Mouse (Mus musculus): ENCODE data around the gene Gm49342.
A peak's percentile ranks its signal among the peaks of the same experiment; 100 is the strongest.
"Not testable (repeated sequence)": the region's sequence is repeated elsewhere in the genome, so short reads cannot be mapped to it uniquely, and the experiment has no call there.

Gene Gm49342

DNA sequence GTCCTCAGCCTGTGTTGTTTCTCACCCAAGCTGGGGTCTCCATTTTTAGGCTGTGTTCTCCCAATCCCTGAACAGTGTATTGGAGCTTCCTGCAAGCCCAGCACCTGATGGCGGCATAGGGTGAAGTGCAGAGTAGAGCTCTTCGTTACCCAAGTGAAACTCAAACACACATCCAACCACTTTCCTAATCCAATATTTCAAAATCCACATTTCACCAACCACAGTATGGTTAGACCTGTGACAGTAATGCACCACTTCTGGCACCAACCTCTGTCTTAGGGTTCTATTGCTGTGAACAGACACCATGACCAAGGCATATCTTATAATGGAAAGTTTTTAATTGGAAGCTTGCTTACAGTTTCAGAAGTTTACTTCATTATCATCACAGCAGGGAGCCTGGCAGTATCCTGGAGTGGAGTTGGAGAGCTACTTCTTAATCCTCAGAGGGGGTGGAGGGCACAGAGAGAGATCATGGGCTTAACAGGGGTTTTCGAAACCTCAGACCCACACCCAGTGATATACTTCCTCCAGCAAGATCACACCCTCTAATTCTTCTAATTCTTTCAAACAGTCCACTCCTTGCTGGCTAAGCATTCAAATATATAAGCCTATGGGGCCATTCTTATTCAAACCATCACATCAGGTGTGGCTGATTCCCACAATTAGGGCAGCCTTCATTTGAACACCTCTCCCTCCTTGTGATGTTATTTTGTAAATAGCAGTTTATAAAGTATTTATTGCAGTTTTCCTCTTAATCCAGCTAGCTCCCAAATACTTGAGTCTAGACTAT lies 6.0 kb upstream of the Gm49342 start:
- DNase-seq: no peak

DNA sequence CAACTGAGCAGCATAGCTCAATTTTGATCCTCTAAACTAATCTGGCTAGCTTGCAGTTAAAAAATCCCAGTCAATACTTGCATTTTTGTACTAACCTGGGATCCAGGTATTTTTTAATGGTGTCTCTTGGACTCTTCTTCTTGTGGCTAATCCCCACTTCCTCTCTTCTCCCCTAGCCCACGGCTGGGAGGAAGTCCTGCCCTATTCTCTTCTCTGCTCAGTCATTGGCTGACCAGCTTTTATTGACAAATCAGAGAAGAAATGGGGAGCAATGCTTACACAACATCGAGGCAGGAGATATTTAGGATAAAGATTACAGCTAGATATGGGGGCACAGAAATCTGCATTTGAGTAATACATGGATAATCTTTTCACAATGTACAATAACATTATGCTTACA lies 5.4 kb upstream of the Gm49342 start:
- DNase-seq: no peak

DNA sequence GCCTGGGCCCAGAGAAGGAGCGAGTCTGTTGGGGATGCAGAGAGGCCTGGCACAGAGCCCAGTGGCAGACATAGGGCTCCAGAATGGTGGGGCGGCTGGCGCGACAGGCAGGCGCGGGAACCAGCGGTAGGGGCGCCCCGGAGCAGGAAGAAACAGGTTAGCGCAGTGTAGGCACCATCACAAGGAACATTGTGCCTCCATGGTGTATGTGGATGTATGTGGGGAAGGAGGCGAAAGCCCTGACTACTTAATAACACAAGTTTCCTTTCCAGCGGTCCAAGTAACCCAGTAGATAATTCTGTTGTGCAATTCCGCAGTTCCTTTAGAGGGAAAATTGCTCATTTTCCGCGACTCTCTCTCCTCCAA lies 334 bp downstream of the Gm49342 start:
- not testable (repeated sequence) for DNase-seq

DNA sequence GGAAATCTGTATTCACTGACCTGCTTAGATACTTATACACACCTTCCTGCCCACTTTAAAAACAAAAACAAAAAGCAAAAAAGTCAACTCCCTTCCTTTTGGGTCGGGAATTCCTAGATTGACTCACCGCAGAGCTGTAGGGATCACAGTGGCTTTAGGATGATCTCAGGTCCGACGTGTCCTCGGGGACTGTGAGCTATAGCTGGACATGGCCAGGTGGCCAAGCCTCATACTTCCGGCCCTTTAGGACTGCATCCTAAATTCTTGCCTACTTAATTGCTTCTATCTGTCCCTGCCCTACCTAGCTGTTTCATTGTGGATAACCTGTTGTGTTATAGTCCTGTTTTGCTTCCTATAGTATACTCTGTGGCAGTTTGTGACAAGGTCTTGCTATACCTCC lies 764 bp downstream of the Gm49342 start:
- not testable (repeated sequence) for DNase-seq

DNA sequence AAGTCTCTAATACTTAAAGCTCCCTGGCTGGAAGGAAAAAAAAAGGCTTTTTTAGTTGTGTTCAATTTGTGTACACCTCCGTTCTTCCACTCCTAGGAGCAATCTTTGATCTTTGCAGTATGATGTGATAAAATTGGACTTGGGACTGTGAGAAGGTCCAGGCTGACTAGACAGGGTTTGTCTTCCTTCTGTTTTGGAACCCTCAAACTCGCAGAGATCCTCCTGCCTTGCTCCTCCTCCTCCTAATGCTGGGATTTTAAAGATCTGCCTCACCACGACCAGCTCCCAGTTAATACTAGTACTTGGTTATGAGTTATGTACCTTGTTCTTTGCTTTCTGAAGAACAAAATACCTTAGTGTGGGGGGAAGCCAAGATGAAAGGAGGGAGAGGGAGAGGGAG lies 1.2 kb downstream of the Gm49342 start:
- not testable (repeated sequence) for DNase-seq

DNA sequence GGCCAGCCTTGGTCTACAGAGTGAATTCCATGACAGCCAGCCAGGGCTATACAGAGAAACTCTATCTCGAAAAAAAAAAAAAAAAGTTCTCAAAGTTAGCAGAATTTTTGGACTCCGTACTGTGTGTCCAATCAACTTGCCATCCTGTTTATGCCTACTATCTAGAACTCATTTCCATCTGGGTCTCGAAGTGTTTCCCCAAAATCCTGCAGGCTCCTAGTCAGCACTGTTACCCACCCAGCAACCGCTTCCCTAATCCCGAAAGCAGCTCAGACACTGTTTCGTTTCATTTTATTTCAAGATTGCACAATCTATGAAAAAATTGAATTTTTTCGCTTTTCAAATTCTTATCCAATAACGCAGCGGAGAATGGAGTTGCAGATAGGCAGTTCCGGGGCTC lies 11.2 kb downstream of the Gm49342 start:
- DNase-seq: no peak

DNA sequence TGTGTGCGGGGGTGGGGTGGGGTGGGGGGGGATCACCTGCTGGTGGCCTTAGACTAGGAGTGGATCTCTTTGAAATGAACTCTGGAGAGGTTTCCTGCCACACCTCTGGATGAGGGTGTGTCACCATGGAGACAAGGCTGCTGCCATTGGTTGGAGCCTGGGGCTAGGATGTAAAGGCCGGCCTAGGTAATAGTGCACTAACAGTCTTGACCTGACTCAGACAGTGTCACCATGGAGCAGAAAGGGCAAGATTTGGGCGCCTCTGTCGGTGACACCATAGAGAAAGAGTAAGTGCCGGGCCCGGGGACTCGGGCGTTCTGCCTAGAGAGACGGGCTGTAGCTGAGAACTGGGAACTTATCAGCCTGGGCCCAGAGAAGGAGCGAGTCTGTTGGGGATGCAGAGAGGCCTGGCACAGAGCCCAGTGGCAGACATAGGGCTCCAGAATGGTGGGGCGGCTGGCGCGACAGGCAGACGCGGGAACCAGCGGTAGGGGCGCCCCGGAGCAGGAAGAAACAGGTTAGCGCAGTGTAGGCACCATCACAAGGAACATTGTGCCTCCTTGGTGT lies 11.7 kb downstream of the Gm49342 start, which contains the start of gene Pnp2:
Gene Pnp2, plus strand, starts transcription at position 51 of the 567 bp plus-strand sequence.
- DNase-seq: peak; percentile 55

DNA sequence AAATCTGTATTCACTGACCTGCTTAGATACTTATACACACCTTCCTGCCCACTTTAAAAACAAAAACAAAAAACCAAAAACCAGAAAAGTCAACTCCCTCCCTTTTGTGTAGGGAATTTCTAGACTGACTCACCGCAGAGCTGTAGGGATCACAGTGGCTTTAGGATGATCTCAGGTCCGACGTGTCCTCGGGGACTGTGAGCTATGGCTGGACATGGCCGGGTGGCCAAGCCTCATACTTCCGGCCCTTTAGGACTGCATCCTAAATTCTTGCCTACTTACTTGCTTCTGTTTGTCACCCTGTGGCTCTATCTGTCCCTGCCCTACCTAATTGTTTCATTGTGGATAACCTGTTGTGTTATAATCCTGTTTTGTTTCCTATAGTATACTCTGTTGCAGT lies 12.4 kb downstream of the Gm49342 start:
- not testable (repeated sequence) for DNase-seq

DNA sequence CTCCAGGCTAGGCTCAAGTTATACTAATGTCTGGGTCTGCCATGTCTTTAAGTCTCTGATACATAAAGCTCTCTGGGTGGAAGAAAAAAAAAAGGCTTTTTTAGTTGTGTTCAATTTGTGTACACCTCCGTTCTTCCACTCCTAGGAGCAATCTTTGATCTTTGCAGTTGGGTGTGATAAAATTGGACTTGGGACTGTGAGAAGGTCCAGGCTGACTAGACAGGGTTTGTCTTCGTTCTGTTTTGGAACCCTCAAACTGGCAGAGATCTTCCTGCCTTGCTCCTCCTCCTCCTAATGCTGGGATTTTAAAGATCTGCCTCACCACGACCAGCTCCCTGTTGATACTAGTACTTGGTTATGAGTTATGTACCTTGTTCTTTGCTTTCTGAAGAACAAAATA lies 12.8 kb downstream of the Gm49342 start:
- DNase-seq: not testable (repeated sequence)

DNA sequence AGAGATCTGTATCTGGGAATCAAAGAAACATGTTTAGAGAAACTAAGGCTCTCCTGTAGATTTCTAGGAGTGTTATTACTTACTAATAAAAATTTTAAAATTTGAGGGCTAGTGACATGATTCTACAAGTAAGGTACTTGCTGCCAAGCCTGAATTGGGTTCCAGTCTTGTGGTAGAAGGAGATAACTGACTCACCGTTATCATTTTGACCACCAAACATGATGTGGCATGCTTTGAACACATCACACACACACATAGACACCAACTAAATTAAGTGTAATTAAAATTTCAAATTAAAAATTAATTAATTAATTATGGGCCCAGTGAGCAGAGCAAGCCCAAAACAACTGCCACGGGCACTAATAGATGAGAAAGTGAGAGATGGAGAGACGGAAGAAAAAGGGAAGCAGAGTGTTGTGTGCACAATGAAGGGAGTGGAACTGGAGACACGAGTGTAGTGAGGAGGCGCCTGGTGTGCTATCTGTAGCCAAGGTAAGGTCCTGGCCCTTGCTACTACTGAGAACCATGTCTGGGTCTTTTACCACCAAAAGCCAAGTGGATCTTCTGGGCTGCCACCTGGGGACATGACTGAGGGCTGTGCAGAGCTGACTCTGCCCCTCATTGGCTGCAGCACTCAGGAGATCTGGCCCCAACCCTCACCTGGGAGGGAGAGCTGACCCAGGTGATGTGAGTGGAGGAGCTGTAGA lies 14.1 kb downstream of the Gm49342 start:
- not testable (repeated sequence) for DNase-seq

DNA sequence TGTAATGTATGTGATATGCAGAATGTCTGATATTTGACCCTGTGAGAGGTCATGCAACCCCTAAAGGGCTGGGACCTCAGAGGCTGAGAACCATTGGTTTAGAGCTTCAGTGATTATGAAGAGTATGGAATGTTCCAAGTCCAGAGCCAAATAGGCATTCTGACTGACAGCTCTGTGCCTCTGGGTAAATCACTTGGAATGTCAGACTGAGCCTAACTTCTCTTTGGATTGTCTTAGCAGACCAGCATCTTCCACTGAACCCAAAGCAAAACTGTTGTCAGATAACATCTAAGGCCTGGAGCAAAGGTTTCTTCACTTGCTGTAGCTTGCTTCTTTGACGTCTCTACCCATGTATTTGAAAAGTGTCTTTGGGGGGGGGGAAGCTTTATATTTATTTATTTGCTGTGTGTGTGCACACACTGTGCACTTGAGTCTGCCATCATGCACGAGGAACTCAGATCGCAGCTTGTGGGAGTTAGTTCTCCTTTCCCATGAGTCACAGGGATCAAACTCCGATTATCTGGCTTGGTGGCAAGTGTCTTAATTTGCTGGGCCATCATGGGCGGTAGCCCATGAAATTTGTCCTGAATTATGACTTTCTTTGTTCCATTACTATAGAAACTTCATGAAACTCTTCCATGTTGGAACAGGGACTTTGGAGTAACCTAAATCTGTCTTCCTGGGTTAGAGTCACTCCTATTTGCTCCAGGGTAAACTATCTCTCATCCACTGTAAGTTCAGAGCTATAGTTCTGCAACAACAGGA lies 24.1 kb downstream of the Gm49342 start:
- no peak for DNase-seq

DNA sequence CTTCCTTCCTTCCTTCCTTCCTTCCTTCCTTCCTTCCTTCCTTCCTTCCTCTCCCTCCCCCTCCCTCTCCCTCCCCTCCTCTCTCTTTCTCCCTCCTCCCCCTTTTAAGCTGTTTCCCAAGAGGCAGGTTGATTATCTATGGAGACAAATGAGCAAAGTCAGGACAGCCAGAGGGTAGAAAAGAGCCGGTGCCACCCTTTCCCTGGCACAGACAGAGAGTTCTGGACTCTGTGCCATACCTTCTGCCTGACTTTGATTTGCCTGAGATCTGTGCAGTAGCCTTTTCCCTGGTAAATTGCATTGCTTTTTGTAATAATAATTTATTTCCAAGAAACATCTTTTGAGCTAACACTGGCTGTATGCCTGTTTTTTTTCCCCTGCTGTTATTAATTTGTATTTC lies 24.7 kb downstream of the Gm49342 start:
- DNase-seq: no peak

DNA sequence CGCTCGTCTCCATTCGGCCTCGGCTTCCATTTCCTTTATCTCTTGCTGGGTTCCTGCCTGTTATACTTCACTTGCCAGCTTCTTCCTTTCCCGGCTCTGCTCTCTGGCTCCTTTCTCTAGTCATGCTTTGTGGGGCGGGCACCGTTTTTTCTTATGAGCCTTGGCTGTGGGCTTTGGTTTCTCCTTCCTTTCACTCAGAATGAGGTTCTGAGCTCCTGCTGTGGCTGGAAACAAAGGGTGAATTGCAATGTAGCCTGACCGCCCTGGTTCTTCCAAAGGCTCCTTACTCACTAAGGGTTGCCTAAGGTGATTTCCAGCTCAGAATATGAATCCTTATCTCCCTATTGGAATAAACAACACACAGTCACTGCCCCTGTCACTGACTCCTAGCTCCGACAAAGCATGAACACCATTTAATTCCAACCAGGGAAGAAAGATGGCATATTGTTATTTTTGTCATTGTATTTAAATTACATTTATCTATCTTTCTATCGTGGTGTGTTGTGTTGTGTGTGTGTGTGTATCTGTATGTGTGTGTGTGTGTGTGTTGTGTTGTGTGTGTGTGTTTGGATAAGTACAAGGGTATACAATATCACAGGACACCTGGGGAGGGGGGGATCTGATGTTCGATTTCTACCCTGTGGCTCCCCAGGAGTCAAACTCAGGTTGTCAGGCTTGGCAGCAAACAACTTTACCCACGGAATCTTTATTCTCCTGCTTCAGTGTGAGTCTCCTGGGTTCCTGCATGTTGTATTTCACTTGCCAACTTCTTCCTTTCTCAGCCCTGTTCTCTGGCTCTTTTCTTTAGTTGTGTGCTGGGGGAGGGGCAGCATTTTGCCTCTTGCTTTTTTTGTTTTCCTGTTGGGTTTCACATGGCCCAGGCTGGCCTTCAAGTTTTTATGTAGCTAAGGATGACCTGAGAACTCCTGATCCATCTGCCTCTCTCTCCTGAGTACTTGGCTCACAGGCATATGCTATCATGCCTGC lies 25.5 kb downstream of the Gm49342 start:
- DNase-seq: peak; percentile 38

DNA sequence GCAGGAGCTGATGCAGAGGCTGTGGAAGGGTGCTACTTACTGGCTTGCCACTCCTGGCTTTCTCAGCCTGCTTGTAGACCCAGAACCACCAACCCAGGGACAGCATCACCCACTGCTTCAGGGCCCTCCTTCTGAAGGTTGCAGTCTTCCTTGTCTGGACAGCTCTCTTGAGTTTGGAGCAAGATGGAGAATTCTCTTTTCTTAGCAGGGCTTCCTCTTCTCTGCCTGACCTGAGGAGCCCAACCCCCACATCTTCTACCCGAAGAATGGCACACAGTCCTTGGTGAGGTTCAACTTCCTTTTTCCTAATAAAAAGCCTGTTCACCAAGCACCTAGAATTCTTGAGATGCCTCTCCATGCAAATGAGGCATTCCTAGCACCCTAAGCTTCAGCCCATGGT lies 26.5 kb downstream of the Gm49342 start:
- DNase-seq: no peak

DNA sequence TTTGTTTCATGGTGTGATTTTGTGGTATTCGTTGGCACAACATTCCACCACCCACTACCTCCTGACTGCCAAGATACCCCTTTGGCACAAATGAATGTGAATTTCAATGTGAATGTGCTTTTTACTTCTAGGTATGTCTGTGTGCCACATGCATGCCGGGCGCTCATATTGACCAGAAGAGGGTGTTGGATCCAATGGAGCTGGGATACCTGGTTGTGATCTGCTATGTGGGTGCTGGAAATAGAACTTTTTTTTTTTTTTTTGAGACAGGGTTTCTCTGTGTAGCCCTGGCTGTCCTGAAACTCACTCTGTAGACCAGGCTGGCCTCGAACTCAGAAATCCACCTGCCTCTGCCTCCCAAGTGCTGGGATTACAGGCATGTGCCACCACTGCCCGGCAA lies 28.7 kb downstream of the Gm49342 start:
- DNase-seq: not testable (repeated sequence)

DNA sequence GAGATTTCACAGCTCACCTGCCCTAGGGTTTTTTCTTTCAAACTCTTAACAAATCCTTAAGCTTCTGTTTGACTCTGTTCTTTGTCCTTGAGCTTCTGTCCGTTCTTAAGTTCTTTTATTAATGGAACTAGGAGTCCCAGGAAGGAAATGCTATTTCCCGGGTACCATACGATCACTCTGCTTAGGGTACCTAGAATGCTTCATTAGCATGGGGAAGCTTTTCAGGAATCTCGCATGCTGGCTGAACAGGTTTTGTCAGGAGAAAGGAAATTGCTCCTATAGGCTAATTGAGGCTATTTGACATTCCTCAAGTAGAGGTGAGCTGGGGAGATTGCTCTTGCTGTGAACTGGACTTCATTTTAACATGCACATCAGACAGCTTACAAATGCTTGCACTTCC lies 29.4 kb downstream of the Gm49342 start:
- no peak for DNase-seq

DNA sequence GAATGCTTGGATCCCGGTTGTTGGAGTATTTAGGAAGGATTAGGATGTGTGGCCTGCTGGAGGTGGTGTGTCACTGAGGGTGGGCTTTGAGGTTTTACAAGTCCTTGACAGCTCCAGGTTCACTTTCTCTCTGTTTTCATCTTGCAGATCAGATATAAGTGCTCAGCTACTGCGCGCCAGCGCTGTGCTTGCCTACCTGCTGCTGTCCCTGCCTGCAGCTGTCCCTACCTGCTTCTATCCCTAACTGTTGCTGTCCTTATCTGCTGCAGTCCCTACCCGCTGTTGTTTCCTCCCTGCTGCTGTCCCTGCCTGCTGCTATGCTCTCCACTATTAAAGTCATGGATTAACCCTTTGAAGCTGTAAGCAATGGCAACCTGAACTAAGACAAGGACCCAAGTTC lies 30.7 kb downstream of the Gm49342 start:
- DNase-seq: no peak

DNA sequence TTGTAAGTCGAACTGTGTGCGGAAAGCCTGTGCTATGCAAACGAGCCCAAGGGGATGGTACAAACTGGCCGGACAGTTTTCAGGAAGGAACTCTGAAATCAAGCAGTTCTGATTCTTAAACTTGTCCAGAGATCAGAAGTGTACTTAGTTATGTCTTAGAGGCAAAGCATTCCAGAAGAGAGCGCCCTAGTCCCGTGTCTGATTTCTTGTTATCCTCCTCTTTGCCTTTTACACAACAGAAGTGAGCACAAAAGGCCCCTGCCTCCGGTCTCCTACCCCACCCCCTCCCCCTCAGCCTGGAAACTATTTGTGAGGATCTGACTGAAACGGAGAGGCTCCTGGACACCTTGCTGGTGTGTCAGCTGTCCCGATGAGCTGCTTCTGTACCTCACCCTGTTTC lies 32.4 kb downstream of the Gm49342 start:
- DNase-seq: no peak

DNA sequence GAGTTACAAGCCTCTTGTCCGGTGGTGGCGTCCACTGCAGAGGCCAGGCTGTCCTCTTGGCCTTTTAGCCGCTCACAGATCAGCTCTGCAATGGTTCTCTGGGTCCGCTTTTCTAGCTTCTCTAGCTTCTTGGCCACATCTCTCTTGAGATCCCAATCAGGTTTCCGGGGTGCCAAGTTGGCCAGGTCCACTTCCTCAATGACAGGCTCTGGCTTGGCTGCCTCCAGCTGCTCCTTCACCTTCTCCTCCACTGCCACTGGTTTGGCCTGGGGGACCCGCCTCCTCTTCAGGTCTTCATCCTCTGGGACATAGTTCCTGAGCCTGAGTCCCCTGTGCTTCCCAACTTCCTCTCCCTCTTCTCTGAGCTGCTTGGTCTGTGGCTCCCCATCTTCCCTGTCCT lies 34.1 kb downstream of the Gm49342 start:
- DNase-seq: not testable (repeated sequence)

DNA sequence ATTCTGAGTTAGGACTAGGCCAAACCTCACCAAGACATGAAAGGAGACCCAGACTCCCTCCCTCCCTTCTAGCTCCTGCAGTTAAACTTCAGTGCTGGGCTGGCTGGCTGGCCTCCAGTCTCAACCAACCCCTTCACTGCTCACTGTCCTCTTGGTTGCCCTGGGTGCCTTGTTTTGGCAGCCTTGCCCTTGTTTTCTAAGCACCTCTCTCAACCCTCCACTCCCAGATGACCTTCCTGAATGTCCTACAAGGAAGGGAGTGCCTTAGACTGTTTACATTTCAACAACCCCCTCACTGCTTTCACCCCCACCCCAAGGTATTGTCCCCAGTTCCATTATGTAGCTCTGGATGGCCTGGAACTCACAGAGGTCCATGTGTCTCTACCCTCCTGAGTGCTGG lies 35.3 kb downstream of the Gm49342 start:
- DNase-seq: no peak

DNA sequence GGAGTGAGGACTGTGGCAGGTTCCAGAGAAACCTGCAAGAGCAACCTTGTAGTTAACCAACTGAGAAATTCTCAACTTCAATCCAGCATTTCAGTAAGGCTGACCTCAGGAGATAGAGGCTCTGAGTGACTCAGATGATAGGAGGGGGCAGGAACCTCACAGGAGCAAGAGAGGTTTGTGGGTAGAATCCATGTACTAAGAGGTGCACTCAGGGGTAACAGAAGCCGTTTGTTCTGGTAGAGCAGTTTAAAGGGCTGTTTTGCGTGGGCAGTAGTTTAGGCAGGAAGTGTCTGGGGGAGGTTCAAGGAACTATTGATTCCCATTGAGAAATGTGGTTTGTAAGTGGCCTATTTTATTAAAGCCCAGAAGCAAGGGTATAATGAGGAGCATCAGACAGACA lies 36.9 kb downstream of the Gm49342 start:
- no peak for DNase-seq

DNA sequence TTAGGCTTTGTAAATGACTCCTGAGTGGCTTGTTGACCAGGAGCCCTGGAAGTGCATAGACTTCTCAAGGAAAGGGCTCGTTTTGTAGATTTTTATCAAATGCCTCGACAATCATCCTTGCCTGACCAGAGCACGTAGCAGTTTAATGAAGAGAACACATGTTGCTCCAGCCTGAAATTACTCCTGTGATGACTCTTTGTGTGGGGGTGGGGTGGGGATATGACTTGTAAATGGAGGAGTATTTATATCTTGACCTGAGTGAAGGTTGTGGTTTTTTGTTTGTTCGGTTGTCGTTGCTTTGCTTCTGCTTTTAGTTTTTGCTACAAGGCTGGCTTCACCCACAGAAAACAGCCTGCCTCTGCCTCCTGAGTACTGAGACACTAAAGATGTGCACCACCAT lies 37.5 kb downstream of the Gm49342 start:
- no peak for DNase-seq

Measured in right cerebral cortex, adult 18-20 months (tissue).